Mouse (Mus musculus): ENCODE measurements at regions not wholly inside any gene's neighbourhood (a gene's known extent, or its start where the extent isn't known, plus 50 kb on each side); places are given as distances from the start of the nearest gene placed in this dataset.

- TF ChIP-seq CTCF (conservative IDR thresholded peaks at IDR 0.05; ENCODE audit: low read length) (no peak), NANOG (IDR thresholded peaks at IDR 0.05; ENCODE audit: borderline replicate concordance, low read length) (no peak)
Measured at GRCm38 (mm10) chr1:146185444-146185843, 309.1 kb upstream of the Brinp3 start.

Data from E14TG2a.4 (cell line).